Mouse (Mus musculus) c-Kit-negative CD71-positive TER-119-positive erythroid progenitor cells, embryonic 14.5 days (primary cell): ENCODE measurements around the gene AA792892.
"Not testable (repeated sequence)": the region's sequence is repeated elsewhere in the genome, so short reads cannot be mapped to it uniquely, and the experiment has no call there.

Experiments used
- DNase-seq: peaks from one replicate; pipeline ENCODE4 v3.0.0-alpha.2; 2013; ENCODE audit warnings: low read depth, low spot score

The AA792892 gene

DNA sequence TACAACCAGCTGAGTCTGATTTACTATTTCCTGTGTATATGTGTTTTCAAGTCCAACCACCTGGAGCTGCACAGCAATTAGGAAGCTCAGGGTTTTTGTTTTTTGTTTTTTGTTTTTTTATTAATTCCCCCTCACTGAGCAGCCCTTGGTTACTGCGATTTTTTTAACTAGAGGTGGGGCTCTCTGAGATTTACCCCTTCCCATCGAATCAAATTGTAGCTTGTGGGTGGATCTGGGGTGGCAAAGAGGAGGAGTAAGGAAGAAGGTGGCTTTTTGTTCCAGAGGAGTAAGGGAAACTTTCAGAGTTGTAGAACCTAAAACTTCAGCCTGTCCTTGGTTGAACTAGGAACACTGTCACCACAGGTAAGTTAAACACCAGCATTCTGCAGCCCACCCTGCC, at the start of gene AA792892:
Gene AA792892 (plus strand): TSS at position 301 of the 400 bp plus-strand sequence.
- not testable (repeated sequence) for DNase-seq

DNA sequence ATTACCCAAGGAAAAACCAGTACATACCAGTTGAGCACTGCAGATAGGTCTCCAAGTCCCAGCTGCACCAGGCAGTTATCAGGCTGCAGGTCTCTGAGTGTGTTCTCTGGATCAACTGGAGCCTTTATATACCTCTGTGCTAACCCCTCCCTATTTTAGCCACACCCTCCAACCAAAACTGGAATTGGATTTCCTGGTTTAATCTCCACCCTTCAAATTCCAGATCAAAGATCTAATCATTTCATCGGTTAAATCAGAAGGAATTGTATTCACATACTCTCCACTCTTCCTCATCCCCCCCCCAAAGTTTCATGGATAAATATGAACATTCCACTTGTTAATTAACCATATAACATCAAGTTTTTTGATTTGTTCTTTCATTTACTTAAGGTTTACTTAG, 32.9 kb upstream of the AA792892 start, which contains the start of gene A430089I19Rik:
Gene A430089I19Rik (minus strand): TSS at position 101 of the 400 bp plus-strand sequence.
- not testable (repeated sequence) for DNase-seq

- not testable (repeated sequence) for DNase-seq
These were observed 25.4 kb upstream of the AA792892 start, which contains the start of gene Gm6502 for GRCm38 (mm10) chr5:94314135-94314534. Gene Gm6502, plus strand, starts transcription at chr5:94314435.
